Mouse (Mus musculus): ENCODE measurements around the gene Ndufaf2.

DNA sequence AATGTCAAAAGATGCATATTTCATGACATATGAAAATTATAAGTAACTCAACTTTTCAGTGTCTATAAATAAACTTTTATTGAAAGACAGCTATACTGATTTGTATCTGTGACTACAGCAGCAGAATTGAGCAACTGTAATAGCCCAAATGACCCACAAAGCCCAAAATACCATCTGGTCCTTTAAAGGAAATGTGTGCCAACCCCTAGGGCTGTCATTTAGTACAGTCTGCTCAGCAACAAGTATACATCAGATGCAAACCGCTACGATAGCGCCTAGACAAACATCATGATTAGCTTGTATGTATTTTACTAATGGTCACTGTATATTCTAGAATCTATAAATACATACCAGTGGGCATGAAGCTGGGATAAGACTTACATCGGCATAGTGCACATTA is 74.3 kb downstream of the Ndufaf2 start:
- no peak for TF ChIP-seq CTCF (IDR thresholded peaks at IDR 0.05; ENCODE audit: low read depth)
- TF ChIP-seq EP300 (IDR thresholded peaks at IDR 0.05; ENCODE audit: low read depth): no peak
